Mouse (Mus musculus): ENCODE measurements around the gene Trappc12.

Trappc12 gene

GRCm38 (mm10) chr12:28674038-28674720, 76.1 kb downstream of the Trappc12 start:
- TF ChIP-seq GATA4 (IDR thresholded peaks at IDR 0.05; ENCODE audit: insufficient replicate concordance, low read length) = no peak

GRCm38 (mm10) chr12:28667287-28667686, 83.0 kb downstream of the Trappc12 start:
- TF ChIP-seq GATA4 (IDR thresholded peaks at IDR 0.05; ENCODE audit: insufficient replicate concordance, low read length) = no peak

- TF ChIP-seq GATA4 (IDR thresholded peaks at IDR 0.05; ENCODE audit: insufficient replicate concordance, low read length) = no peak
Measured at GRCm38 (mm10) chr12:28666734-28667133, 83.5 kb downstream of the Trappc12 start.

GRCm38 (mm10) chr12:28662628-28663027, 87.6 kb downstream of the Trappc12 start:
- no peak for TF ChIP-seq GATA4 (IDR thresholded peaks at IDR 0.05; ENCODE audit: insufficient replicate concordance, low read length)

- no peak for TF ChIP-seq GATA4 (IDR thresholded peaks at IDR 0.05; ENCODE audit: insufficient replicate concordance, low read length)
Measured at GRCm38 (mm10) chr12:28649141-28650110, 100.8 kb downstream of the Trappc12 start, which contains the start of gene Rnaseh1. Gene Rnaseh1 (plus strand): TSS chr12:28649602.

Data from liver, adult (tissue).